Mouse (Mus musculus) stomach, postnatal 0 days (tissue): ENCODE data around the gene Erlin1. TPM values are rescaled to one million over a fixed set of nuclear protein-coding genes. Genes with fewer than 3 reads are reported as not detected.
A peak's percentile ranks its signal among the peaks of the same experiment; 100 is the strongest.

ENCODE experiments used
- ATAC-seq: fragments of 200-750 bp; cut with Nextera tagmentation; 2 replicates; pipeline ENCODE4 v1.8.0; 2017; ENCODE audit not compliant: low FRiP score, low TSS enrichment
- DNase-seq: peaks from one replicate; pipeline ENCODE4 v3.0.0-alpha.2; 2016; ENCODE audit warnings: low spot score
- H3K27ac ChIP-seq: fragments of 300-500 bp; sonication (generic); replicated peaks from 2 replicates; pipeline ENCODE4 v1.5.1; 2014; ENCODE audit warnings: mild to moderate bottlenecking, control low read depth
- H3K27me3 ChIP-seq: fragments of 300-500 bp; sonication (generic); 2 replicates; pipeline ENCODE4 v1.6.1; 2014; ENCODE audit warnings: low read length; ENCODE audit not compliant: control insufficient read depth, insufficient read depth
- H3K36me3 ChIP-seq: fragments of 300-500 bp; sonication (generic); 2 replicates; pipeline ENCODE4 v1.6.1; 2014; ENCODE audit warnings: low read length, mixed read lengths; ENCODE audit not compliant: control insufficient read depth, insufficient read depth
- H3K4me1 ChIP-seq: fragments of 300-500 bp; sonication (generic); replicated peaks from 2 replicates; pipeline ENCODE4 v1.6.1; 2014; ENCODE audit warnings: antibody characterized with exemption; ENCODE audit not compliant: control insufficient read depth, insufficient read depth
- H3K4me2 ChIP-seq: fragments of 300-500 bp; sonication (generic); replicated peaks from 2 replicates; pipeline ENCODE4 v1.6.1; 2014; ENCODE audit warnings: low read depth, mild to moderate bottlenecking, control low read depth, moderate library complexity
- H3K4me3 ChIP-seq: fragments of 300-500 bp; sonication (generic); 2 replicates; pipeline ENCODE4 v1.5.1; 2014; ENCODE audit warnings: low read depth, low read length, control low read depth
- H3K9ac ChIP-seq: fragments of 300-500 bp; sonication (generic); 2 replicates; pipeline ENCODE4 v1.6.1; 2014; ENCODE audit warnings: mild to moderate bottlenecking, low read length, control low read depth, mixed read lengths
- H3K9me3 ChIP-seq: fragments of 300-500 bp; sonication (generic); 2 replicates; pipeline ENCODE4 v1.6.1; 2016; ENCODE audit warnings: low read length; ENCODE audit not compliant: control insufficient read depth
- CTCF ChIP-seq: IDR thresholded peaks from 2 replicates; pipeline ENCODE4 v1.5.1; 2016; ENCODE audit warnings: antibody characterized with exemption, low read depth, mild to moderate bottlenecking, moderate library complexity
- EP300 ChIP-seq: optimal IDR thresholded peaks from 2 replicates; pipeline ENCODE3; 2016; ENCODE audit warnings: antibody characterized with exemption
- WGBS: fragments of 180-500 bp; shearing (Covaris S2); extraction: QIAGEN DNeasy Blood & Tissue Kit; methylation state at CpG from one replicate; pipeline ENCODE4 v1.1.7; 2014; 5-methylcytosine and 5-hydroxymethylcytosine counted together
- polyA plus RNA-seq: library from polyadenylated mRNA; unstranded; fragments of >200 nt; fragmentation: Nextera tagmentation; extraction: Ambion mirVana; gene quantifications from 2 replicates; pipeline ENCODE4 v1.2.1, GENCODE M21; 2015

Gene Erlin1
- polyA plus RNA-seq, 1 experiment from 2014 or later = 36.6 TPM

- no peaks in the 10 kb centered on the region for H3K4me1 ChIP-seq
- no peak for ATAC-seq
- H3K9me3 ChIP-seq = no peaks in the 10 kb centered on the region
- no peak for TF ChIP-seq CTCF
- no peak for TF ChIP-seq EP300
- no peak overlapping the region for H3K9ac ChIP-seq
- no peak overlapping the region for H3K27ac ChIP-seq
- H3K27me3 ChIP-seq = no peaks in the 10 kb centered on the region
- DNase-seq = no peak
- 83% methylated on average over 5 of the region's 5 CpGs for WGBS
- no peak overlapping the region for H3K4me3 ChIP-seq
- no peaks in the 10 kb centered on the region; the same call in 1 of the 2 replicates for H3K36me3 ChIP-seq
- H3K4me2 ChIP-seq = no peak overlapping the region
Observed at GRCm38 (mm10) chr19:44033396-44033795, 36.2 kb downstream of the Erlin1 start.

GRCm38 (mm10) chr19:44032046-44032744 lies 37.4 kb downstream of the Erlin1 start:
- no peak overlapping the region for H3K4me2 ChIP-seq
- H3K9me3 ChIP-seq = no peaks in the 10 kb centered on the region
- no peak overlapping the region for H3K4me3 ChIP-seq
- H3K27me3 ChIP-seq = no peaks in the 10 kb centered on the region
- TF ChIP-seq EP300 (no peak), CTCF (no peak)
- WGBS = 89% methylated on average over 11 of the region's 11 CpGs
- no peak overlapping the region for H3K27ac ChIP-seq
- ATAC-seq (no peak), DNase-seq (no peak)
- H3K9ac ChIP-seq = no peak overlapping the region
- H3K4me1 ChIP-seq = no peaks in the 10 kb centered on the region
- no peaks in the 10 kb centered on the region; the same call in 1 of the 2 replicates for H3K36me3 ChIP-seq

- ATAC-seq = 0 out of 2 replicates have a peak, but pooled peaks have one; percentile 40
- H3K4me3 ChIP-seq = no peak overlapping the region
Observed at GRCm38 (mm10) chr19:44030024-44030423, 39.6 kb downstream of the Erlin1 start.

DNA sequence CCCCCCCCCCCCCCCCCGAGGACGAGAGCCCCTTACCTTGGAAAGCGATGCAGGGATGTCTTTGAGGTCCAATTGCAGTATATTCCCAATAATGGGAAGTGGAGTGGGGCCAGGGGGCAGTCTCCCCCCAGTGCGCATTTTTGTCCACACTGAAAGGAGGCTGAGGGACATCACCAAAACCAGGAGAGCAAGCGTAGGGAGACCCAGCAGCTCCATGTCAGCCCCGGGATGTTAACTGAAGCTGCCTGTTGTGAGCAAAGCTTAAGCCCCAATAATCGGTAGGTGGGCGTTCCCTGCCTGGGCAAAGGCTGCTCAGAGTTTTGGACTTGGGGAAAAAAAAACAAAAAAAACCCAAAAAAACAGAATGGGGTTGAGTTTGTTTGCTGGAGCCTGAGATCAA lies 40.6 kb downstream of the Erlin1 start, which contains the start of gene Cyp2c23:
TSS of gene Cyp2c23 (minus strand) at position 237 of the 400 bp plus-strand sequence.
- H3K4me3 ChIP-seq = no peak within 1 kb of the TSS
- 64% methylated on average over 7 of the region's 8 CpGs for whole genome bisulfite sequencing

More at GRCm38 (mm10) chr19:44030024-44030423, 39.6 kb downstream of the Erlin1 start:
- Histone ChIP-seq H3K9me3 (no peaks in the 10 kb centered on the region), H3K9ac (no peak overlapping the region), H3K4me2 (no peak overlapping the region), H3K4me1 (no peaks in the 10 kb centered on the region), H3K27me3 (no peaks in the 10 kb centered on the region), H3K36me3 (no peaks in the 10 kb centered on the region; the same call in 1 of the 2 replicates), H3K27ac (no peak overlapping the region)
- 68% methylated on average over 5 of the region's 5 CpGs for WGBS
- DNase-seq = peak; percentile 38
- no peak for TF ChIP-seq CTCF
- no peak for TF ChIP-seq EP300

DNA sequence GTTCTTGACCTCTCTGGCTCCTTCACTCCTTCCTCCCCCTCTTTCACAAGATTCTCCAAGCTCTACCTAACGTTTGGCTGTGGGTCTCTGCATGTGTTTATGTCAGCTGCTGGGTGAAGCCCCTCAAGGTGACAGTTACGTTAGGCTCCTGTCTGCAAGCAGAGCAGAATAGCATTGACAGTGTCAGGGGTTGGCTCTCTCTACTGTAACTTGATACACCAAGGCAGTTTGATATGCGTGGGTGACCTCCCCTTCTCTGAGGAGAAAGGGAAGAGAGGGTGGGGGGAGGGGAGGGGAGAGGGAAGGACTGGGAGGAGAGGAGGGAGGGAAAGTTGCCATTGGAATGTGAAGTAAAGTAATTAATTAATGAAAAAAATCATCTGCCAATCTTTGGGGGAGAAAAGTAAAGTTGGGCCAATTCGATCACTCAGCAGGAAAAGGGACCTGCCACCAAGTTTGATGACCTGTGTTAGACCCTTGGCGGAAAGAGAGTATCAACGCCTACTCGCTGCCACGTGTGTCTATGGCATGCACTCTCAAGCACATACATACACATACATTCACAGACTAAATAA lies 42.5 kb downstream of the Erlin1 start:
- DNase-seq (no peak), ATAC-seq (no peak)
- WGBS = 64% methylated on average over 8 of the region's 8 CpGs
- Histone ChIP-seq H3K4me3 (no peak overlapping the region), H3K27me3 (no peaks in the 10 kb centered on the region), H3K4me2 (no peak overlapping the region), H3K36me3 (no peaks in the 10 kb centered on the region), H3K9ac (no peak overlapping the region), H3K4me1 (no peaks in the 10 kb centered on the region), H3K27ac (no peak overlapping the region), H3K9me3 (no peaks in the 10 kb centered on the region)
- TF ChIP-seq EP300 (no peak), CTCF (no peak)

More for the DNA sequence above, 40.6 kb downstream of the Erlin1 start, which contains the start of gene Cyp2c23:
- no peaks in the 10 kb centered on the region for H3K27me3 ChIP-seq
- H3K4me1 ChIP-seq = no peaks in the 10 kb centered on the region
- no peak within 1 kb of the TSS for H3K9ac ChIP-seq
- ATAC-seq (no peak), DNase-seq (no peak)
- no peaks in the 10 kb centered on the region for H3K9me3 ChIP-seq
- H3K4me2 ChIP-seq = no peak within 1 kb of the TSS
- TF ChIP-seq CTCF = no peak
- TF ChIP-seq EP300 = no peak
- no peaks in the 10 kb centered on the region for H3K36me3 ChIP-seq
- no peak within 1 kb of the TSS for H3K27ac ChIP-seq
